20 mouse cellular contexts compared by ENCODE assay signal in the genomic region with DNA sequence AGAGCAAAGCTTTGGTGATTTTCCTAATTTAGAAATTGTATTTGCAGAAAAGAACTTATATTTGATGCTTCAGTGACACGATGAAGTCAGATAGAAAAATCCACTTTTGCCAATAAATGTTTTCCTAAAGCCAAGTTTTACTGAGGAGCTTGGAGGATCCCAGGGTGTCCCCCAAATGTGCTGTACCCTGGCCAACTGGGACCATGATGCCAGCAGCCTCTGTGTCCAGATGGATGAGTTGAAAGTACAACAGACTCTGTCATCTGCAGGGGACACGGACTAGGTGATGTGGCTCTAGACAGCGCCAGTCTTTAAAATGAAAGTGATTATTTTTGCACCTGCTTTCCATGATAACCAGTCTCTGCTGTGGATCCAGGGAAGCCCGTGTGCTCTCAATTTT. TPM values are rescaled to one million over a fixed set of nuclear protein-coding genes. Genes with fewer than 3 reads are reported as not detected.
"Had no signal": no experiment of that assay in that cellular context is flagged by ENCODE, and none has a peak within 500 bp of the region (broad histone marks: within the 10 kb centered on the region; RNA-seq: fewer than 3 reads in every experiment).

No protein-coding gene starts in this region.

- H3K4me3 ChIP-seq: liver, embryonic 15.5 days; lung, embryonic 15.5 days; megakaryocyte, embryonic 14.5 days; neural tube, embryonic 12.5 days; stomach, embryonic 15.5 days had no signal

- H3K27me3 ChIP-seq: lung, embryonic 15.5 days; neural tube, embryonic 12.5 days; stomach, embryonic 15.5 days had no signal

- DNase-seq: liver, postnatal 0 days; lung, adult 2 months; lung, postnatal 14 days; lung, postnatal 36 days; midbrain, embryonic 14.5 days; right cerebral cortex, postnatal 14 days; thymus, adult 2 months; thymus, postnatal 25 days had no signal

- H3K9me3 ChIP-seq: liver, embryonic 15.5 days; lung, embryonic 15.5 days; megakaryocyte, embryonic 14.5 days; neural tube, embryonic 12.5 days; stomach, embryonic 15.5 days had no signal

- H3K36me3 ChIP-seq: liver, embryonic 15.5 days; neural tube, embryonic 12.5 days had no signal

- H3K4me1 ChIP-seq: liver, embryonic 15.5 days had no signal

- H3K4me2 ChIP-seq: liver, embryonic 15.5 days; lung, embryonic 15.5 days; midbrain, embryonic 11.5 days; neural tube, embryonic 12.5 days; stomach, embryonic 15.5 days had no signal

- H3K9ac ChIP-seq: liver, embryonic 15.5 days; liver, postnatal 0 days; lung, embryonic 15.5 days; neural tube, embryonic 12.5 days; stomach, embryonic 15.5 days had no signal

- ATAC-seq: liver, postnatal 0 days; midbrain, embryonic 16.5 days had no signal

- H3K27ac ChIP-seq: liver, embryonic 15.5 days; lung, embryonic 15.5 days; macrophage; neural tube, embryonic 12.5 days; stomach, embryonic 15.5 days; stomach, postnatal 0 days had no signal

RNA-seq across cellular contexts. Expression of gene 1700016K19Rik, which starts 20.2 kb away (rescaled TPM):
- total RNA-seq: megakaryocyte progenitor cell, adult 5-6 weeks; monocyte, adult 5-6 weeks; neutrophil, adult 5-6 weeks had no signal
- polyA plus RNA-seq: liver, embryonic 15.5 days; liver, postnatal 0 days; macrophage; midbrain, embryonic 11.5 days had no signal
